Mouse (Mus musculus) layer of hippocampus, postnatal 10 days (tissue): ENCODE measurements at regions not wholly inside any gene's neighbourhood (a gene's known extent, or its start where the extent isn't known, plus 50 kb on each side); places are given as distances from the start of the nearest gene placed in this dataset.

Experiments
- DNase-seq, 2 experiments: peaks; one replicate each; pipeline ENCODE4 v3.0.0; 2021; ENCODE audit warnings: low spot score in 2 of 2

DNA sequence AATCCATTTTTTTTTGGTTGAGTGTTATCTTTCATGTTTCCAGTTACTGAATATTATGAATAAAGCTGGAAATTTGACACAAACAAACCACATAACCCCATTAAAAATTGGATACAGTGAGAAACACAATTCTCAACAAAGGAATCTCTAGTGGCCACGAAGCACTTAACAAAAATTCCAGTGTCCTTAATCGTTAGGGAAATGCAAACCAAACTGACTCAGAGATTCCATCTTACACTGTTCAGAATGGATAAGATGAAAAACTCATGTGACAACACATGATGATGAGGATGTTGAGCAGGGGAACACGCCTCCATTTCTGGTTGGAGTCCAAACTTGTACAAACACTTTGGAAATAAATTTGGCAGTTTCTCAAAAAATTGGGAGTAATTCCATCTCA is 57.3 kb downstream of the Tktl2 start:
- no peak for DNase-seq

DNA sequence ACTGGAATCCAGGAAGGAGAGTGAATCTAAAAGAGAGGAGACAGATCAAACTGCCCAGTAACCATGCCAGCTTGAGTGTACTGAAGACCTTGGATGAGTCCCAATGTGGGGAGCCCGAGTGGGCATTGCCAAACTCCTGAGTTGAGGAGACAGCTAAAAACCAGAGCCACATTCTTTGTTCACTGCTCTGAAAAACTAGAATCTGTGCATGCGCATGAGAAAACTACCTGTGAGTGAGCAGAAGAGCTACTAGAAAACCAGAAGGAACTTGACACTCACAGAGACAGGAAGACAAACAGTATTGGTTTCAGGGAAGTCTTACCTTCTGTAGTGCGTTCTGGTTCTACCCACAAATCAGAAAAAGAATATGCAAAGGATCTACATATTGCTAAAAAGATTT is 74.6 kb downstream of the Tktl2 start:
- DNase-seq: no peak

DNA sequence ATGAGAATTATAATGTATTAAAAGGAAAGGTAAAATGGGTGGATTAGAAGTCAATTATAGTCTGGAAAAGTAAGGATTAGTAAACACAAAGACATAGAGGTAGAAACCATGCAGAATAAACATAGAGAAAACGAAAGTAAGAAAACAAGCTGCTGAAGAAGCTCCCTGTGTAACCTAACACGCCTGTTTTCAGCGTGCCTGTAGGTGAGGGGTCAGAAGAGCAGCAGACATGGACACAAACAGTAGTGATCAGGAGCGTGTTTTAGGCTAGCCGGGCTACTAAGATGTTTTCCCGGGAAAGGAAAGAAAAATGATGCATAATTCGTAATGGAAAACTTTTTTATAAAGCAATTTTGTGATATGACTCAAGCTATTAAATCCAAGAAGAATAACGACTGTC is 75.3 kb downstream of the Tktl2 start:
- no peak for DNase-seq

- DNase-seq: no peak
Observed at GRCm38 (mm10) chr8:66587272-66587671, 75.7 kb downstream of the Tktl2 start.

DNA sequence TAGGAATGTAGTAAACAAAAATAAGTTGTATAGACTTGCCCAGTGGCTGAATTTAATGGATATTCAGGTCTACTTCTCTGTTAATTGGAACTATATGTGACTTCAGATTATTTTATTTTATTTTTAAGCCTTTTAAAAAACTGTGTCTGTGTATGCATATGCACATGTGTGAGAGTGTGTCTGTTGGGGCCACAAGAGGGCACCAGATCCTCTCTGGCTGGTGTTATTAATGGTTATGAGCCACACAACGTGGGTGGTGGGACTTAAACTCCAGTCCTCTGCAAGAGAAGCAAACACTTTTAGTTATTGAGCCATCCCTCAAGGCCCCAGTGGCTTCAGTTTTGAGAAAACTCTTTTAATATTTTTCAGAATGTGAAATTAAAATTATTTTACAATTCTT is 77.9 kb downstream of the Tktl2 start:
- no peak for DNase-seq

DNA sequence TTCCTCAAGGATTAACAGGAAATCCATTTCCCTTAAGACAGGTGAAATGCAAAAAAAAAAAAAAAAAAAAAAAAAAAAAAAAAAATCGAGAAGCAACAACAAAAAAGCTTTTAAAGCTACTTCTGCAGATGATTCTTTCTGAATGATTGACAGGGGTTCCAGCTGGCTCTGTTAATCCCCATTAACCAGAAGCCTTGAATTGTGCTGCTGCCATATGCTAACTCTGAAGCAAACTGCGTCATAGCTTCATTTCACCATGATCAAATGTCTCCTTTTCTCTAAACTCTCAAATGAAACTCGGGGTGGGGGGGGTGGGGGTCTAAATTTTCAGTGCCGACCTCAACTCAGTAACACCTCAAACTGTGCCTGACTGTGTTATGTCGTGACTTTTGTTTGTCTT is 80.7 kb downstream of the Npy5r start:
- no peak for DNase-seq

DNA sequence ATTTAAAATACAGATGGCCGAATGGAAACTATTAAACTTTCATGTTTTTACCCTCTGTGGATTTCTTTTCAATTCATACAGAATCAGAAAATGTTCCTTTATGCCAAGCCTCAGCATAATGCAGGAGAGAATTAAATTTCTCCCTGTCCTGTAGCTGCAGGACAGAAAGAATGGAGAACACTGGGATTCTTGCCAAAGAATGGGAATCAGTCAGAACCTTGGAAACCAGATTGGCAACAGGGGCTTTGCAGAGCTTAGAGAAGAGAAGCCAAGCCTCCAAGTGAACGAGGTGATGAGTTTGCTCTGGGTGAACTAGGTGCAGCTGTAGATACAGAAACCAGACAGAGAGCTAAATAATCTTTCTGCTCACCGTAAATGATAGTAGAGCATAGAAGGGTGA is 64.6 kb downstream of the Npy5r start:
- no peak for DNase-seq

DNA sequence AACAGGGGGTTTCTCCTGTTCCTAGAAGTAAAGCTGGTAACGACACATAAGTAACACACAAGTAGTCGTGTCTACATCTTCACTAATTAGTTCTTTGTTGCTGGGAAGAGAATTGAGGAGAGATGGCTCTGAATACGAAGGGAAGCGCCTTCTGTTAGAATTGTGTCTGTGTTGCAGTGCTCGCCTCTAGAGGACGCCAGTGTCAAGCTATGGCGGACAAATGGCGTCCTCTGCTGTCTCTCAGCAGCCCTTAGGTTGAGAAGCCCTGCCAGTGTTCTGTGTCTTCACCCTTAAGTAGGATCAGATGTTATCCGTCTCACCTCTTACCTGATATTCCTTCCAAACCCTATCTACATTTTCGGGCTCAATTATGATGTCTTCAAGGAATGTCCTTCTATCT is 64.1 kb downstream of the Npy5r start:
- peak in 1 of 2 experiments; percentile 9 for DNase-seq
